Mouse (Mus musculus): Measurements from ENCODE around the gene Mprip.

Mprip gene

DNA sequence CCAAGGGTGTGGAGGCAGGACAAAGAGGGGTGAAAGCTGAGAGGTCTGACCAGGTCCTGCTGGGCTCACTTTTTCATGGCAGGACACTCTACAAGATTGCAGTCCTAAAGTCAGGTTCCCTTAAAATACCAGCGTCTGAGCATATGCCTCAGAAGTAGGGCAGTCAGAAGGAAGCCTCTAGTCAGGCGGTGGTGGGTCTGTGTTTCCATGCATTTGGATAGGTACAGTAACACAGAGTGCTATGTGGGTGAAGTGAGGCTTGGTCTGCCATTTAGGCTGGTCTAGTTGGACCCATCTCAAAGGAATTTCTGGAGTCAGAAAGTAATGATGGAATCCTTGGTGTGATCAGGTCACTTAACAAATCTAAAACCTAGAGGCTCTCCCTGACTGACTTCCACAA is 108.2 kb downstream of the Mprip start:
- no peak for DNase-seq

DNA sequence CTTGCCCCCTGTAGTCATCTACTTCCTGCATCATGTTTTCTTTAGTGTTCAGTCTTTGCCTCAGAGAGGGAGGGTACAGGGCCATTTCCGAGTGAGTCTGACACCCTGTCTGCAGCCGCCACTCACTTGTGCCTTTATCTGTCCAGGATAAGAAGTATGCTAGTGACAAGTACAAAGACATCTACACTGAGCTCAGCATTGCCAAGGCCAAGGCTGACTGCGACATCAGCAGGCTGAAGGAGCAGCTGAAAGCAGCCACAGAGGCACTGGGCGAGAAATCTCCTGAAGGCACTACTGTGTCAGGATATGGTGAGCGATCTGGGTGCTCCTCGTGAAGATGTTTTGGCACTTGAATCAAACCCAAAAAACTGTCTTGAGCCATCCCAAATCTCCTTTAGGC is 108.6 kb downstream of the Mprip start:
- DNase-seq: no peak

DNA sequence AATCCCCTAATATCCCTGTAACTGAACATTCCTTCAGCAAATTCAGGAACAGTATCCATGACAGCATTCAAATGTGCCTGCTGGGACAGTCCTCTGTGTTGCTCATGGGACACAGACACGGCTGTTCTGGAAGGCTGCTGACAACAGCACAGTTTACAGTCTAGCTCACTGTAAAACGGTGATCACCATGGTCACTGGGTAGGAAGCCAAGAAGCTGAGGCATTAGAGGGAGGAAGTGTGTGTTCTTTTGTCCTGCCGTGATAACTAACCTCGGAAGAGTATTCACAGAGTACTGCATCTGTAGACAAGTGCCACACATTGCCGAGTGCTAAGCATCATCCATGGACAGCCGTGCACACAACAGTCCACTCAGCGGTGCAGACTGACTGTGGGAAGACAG is 109.6 kb downstream of the Mprip start:
- DNase-seq: no peak

DNA sequence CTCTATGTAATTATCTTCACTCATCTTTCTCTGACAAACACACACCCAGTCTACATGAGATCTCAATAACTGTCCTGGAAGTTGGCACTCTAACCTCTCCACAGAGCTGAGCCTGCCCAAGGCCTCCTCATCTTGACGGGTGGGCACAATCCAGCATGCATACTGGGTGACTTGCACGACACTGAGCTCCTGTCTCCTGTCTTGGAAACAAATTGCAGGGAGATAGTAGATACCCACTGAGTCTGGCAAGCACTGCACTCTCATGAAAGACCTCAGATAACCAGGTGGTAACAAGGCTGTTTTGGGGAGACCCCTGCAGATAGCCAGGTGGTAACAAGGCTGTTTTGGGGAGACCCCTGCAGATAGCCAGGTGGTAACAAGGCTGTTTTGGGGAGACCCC is 111.2 kb downstream of the Mprip start:
- DNase-seq: peak; percentile 68 to 70

DNA sequence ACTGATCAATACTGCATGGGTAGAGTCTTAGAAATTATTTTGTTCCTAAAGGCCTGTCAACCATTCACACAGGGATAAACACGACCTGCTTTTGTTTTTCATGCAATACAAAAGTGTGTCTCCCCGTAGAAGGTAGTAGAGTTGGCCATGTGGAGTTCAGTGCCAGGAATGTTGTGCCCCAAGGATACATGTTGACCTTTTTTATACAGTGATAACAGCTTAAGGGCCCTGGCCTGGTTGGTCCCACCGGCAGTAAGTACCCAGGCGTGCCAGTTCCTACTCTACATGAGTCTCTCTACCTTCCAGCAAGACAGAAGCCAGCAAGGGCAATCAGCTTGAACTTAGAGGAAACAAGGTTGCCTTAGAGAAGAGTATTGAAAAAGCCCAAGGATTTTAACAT is 111.8 kb downstream of the Mprip start:
- no peak for DNase-seq

DNA sequence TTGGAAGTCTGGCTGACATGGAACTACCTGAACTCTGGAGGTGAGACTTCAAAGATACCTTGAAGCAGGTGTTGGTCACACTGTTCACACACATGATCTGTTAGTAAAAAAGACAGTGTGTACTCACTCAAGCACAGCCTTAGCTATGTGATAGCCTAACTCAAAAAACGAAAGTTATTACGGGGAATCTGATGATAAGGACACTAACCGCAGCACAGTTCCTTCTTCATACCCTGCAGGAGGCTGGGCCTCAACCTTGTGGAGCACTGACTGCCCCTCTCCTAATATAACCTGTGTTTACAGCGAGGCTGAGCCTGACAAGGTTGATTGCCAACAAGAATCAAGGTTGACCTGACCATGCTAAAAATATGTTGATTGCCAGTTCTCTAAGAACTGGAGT is 113.4 kb downstream of the Mprip start:
- DNase-seq: no peak

DNA sequence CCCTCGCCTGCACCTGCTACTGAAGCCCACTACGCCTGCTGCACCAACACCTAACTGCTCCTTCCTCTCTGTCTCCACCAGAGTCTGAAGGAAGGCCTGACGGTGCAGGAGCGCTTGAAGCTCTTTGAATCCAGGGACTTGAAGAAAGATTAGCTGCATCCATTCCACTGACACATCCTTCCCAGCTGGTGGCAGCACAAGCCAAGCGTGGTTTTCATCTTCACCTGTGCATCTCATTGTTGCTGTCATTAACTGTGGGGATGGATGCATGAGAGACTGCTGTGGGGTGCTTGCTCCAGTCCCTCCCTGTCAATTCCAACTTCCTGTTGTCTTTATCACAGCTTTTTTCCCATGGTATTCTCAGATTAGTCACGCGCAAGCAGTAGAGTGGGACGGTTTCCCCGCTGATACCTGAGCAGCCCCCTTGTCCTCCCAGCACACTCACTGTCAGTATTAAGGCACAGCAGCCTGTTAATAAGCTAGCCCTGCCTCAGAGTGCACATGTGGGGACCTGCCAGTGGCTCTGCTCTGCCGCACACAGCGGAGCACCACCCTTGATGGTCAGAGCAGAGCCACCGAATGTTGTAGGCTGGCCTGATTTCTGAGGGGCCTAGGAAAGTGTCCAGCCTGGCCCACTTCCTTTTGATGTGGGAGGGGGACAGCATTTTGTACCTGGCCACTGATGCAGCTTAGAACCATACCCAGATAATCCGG is 114.5 kb downstream of the Mprip start:
- DNase-seq: peak in 1 of 2 experiments; percentile 35

DNA sequence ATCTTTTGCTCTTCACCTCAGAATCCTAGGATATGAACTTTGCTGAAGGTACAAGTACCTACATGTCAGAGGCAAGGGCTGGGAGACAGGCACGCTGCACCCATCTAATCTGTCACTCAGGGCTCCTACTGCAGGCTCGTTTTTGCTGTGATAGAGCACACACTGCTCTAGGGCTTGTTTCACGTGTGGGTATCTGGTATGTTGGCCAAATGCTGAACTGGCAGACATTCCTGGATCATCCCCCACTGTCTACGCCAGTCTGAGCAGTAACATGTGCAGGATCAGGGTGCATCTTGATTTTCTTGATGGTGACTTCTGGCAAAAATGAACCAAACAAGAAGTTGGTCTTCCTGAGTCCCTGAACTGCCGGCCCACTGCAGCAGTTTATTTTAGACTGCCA is 116.2 kb downstream of the Mprip start:
- DNase-seq: peak in 1 of 2 experiments; percentile 48

DNA sequence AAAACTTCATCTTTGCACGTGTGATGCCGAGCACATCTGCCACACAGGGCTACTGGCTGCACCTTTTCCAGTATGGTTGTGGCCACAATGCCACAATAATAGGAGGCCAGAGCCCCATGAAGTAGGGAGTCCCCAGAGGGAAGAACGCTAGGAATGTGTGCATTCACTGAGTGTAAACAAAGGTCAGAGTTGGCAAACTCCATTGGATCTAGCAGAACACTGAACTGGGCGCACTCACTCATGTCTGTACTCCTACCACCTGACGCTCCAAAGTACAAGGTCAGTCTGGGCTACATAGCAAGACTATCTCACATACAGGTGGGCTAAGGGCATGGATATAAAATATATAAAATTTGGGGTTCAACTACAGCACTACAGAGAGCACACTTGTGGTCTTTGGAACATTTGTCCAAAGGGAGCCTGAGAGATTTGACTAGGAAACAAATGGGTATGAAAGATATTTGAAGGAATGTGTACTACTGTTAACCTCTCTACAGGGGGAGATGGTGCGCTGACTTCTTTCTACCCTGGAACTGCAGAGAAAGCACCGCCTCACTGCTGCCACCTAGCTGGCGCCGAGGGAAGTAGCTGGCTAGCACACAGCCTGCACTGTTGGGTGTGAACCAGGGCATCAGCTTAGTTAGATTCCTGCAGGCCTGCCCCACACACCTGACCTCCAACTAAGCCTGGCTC is 117.2 kb downstream of the Mprip start:
- peak; percentile 86 to 89 for DNase-seq

DNA sequence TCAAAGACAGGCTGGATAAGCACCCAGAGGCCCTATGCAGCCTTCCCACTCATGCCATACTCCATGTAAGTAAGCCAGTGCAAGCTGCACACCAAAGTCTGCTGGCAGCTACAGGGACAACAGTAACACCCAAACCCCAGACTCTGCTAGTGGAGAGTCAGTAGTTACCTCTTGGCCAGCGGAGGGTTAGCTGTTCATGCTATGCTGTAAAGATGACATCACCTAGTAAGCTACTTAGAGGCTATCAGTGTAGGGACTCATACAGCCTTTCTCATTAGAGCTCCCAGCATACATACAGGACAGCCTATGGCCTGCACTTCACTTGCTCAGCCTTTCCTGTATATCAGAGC is 117.7 kb downstream of the Mprip start:
- no peak for DNase-seq

DNA sequence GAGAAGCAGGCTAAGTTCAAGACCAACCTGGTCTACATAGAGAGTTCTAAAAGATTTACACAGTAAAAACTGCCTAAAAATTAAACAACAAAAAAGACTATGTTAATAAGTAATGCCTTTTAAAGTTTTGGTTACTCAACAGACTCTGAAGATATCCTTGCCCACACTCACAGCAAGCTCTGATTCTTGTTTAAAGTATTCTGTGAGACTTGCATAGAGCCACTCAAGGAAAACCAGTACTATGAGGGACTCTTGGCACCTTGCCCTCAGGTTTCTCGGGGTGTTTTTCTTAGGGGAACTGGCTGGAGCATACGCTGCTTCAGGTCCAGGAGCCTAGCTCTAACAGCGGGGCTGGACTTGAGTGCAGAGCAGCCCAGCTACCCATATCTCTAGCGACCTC is 118.3 kb downstream of the Mprip start:
- DNase-seq: peak in 1 of 2 experiments; percentile 49

DNA sequence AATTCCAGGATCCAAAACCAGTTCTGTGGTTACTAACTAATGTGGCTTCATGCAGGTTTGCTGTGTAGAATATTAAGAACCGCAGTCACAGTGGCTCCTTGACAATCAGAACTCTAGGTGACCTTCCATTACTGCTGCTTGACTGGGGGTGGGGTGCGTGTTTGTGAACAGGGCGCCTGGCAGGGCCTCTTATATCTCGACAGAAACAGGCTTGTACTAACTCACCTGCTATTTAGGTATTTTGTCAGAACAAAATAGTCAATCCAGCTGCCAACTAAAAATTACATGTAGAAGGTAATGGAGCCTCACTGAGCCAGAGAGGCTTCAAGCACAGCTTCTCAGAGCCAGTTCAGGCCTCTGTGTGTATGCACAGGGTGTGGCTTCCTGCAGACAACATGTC is 119.1 kb downstream of the Mprip start:
- DNase-seq: no peak

DNA sequence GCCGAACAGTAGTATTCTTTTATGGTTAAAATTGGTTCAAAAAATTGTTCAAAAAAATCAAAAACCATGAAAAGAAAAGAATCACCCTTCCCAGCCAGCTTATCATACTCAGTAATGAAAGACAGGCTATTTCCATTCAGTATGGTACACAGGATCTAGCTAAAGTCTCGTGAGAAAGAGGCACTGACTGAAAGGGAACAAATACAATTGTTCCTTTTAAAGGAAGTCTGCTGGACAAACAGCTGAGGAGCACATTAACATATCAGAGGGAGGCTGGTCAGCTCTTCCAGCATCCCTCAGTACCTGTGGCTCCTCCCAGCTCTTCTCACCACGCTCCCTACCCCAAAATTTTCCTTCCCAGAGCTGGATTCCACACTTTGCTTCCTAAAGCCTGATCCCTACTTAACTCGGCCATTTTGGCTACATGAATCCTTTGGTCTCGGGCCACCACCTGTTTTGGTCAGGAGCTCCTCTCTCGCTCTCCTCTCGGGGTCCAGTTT is 121.0 kb downstream of the Mprip start:
- no peak for DNase-seq

DNA sequence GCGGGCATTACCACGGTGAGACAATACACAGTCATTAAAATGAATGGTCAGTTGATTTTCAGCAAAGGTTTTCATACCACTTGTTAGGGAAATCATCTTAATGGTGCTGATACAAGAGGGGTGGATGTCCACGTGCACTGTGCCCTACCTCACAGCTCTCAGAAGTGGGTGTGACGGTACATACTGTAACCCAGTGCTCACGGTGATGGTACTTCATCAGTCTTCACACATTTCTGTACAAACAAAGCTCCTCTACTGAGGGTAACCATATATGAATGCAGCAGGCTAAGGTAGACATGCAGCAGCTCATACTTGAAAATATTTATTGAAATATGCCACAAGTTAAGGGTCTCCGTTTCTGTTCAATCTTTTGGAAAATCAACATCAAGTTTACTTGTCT is 122.5 kb downstream of the Mprip start:
- no peak for DNase-seq

DNA sequence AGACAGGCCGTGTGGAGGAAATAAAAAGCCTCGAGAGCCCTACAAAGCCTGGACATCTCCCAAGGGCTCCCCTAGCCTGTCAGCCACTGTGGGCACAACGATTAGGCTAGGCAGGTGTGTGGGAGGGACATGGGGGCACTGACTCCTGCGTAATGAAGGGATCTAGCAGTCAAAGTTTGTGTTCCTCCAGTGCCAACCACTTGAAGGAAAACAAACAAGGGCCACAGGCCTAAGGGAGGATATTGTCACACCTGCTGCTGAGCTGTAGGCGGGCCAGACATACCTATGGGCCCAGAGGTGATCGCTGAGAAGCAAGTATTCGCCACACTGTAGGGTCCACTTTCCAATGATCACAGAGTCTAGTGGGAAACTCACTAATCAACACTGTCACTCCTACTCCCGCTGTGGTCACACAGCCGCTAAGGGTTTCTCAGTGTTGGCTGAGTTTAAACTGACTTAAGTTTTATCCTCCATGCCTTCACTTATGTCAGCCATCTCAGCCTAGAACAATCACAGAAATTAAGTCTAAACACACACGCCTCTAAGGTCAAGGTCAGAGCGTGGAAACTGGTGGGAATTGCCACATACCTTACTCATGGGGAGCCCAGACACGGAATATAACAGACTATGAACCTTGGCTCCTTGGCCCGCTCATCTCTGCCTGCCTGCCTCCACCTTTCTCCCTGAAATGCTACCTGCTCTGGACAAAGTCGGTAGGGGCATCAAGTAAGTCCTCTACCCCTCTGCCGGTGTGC is 125.5 kb downstream of the Mprip start:
- no peak for DNase-seq

DNA sequence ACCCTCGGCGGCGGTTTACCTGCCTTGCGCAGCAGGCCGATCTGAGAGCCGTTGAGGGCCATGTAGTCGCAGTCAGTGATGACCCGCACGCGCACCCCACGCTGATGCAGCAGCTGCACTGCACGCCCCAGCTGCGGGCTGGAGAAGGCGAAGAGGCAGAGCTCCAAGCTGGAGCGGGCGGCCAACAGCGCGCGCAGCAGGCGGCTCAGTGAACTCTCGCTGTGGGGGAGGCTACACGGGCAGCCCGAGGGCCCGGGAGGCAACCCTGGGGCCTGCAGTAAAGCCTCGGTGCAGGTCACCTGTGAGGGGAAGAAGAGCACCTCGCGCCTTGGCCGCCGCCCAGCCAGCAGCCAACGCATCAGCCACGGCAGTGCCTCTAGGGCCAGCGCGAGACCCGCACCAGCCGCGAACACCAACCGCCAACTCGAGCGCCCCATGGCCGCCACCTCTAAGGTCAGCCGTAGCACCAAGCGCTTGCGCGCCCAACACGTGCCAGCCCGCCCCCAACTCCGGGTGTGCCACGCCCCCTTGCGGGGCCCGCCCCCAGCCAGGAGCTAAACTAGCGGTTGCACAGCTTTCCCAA is 126.2 kb downstream of the Mprip start, which contains the start of gene Pld6:
Gene Pld6 (minus strand): TSS at position 447 of the 583 bp plus-strand sequence.
- peak; percentile 42 to 56 for DNase-seq

DNA sequence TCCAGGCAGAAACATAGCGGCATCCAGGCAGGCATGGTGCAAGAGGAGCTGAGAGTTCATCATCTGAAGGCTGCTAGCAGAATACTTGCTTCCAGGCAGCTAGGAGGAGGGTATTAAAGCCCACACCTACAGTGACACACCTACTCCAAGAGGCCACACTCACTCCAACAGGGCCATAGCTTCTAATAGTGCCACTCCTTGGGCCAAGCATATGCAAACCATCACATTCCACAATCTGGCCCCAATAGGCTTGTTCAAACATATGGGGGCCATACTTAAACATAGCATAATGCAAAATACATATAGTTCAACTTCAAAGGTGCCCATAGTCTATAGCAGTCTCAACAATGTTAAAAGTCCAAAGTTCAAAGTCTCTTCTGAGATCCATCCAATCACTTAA is 128.2 kb downstream of the Mprip start:
- DNase-seq: no peak

DNA sequence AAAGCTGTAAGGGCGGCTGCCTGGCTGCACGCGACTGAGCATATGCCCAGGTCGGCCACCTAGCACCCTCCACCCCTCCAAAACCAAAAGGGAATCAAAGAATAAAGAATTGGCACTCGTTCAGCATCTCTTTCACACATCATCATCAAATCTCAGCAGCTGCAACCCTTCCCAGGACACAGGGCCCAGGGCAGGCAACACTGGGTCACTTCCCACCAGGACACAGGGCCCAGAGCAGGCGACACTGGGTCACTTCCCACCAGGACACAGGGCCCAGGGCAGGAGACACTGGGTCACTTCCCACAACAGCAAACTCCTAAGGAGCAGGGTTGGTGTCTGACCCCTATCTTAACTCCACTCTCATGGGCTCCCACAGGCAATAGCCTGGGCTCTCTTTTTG is 132.3 kb downstream of the Mprip start:
- no peak for DNase-seq

DNA sequence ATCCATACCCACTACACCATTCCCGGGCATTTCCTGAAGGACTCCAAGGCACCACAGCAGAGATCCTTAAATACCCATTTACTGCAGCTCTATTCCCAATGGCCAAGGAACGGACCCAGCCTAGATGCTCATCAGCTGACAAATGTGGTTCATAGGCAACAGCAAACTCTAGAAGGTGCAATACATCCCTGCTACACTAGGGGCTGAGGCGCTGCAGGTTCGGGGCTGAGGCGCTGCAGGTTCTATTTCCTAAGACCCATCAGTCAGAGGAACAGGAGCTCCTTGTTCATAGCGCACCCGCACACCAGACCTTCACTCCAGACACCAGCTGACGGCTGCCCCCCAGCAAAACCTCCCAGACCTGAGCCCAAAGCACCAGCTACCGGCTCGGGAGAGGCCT is 139.3 kb downstream of the Mprip start:
- DNase-seq: no peak

DNA sequence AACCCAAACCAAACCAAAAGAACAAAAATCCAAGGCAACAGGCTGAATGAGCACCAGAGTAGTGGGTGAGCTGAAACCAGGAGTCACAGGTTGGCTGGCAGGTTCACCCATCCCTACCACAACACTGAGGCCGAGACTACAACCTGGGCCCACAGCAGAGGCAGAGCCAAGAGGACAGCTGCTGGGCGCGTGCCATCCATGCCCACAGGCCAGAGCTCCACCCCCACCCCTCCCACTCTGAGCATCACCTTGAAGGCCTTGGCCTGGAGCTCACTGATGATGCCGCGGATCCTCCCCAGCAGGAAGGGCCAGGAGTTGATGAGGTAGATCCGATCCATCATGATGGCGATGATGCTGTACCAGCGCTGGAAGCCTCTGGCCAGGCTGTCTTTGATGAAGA is 140.8 kb downstream of the Mprip start:
- peak in 1 of 2 experiments; percentile 61 for DNase-seq

DNA sequence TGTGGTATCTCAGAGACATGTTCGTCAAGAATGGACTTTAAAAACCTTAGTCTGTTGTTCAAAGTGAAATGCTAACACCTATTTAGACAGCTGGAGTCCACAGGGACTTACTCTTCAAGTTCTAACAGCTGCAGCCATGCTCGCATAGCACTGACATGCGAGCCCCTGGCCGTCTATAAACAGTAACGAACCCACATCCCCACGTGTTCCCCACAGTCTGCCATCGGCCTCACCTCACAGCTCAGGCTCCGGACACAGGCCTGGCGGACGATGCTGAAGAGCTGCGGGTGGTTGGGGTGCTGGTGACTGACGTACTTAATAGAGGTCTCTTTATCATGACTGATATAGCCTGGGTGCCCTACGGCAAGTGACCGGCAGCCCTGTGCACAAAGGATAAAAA is 142.4 kb downstream of the Mprip start:
- no peak for DNase-seq

DNA sequence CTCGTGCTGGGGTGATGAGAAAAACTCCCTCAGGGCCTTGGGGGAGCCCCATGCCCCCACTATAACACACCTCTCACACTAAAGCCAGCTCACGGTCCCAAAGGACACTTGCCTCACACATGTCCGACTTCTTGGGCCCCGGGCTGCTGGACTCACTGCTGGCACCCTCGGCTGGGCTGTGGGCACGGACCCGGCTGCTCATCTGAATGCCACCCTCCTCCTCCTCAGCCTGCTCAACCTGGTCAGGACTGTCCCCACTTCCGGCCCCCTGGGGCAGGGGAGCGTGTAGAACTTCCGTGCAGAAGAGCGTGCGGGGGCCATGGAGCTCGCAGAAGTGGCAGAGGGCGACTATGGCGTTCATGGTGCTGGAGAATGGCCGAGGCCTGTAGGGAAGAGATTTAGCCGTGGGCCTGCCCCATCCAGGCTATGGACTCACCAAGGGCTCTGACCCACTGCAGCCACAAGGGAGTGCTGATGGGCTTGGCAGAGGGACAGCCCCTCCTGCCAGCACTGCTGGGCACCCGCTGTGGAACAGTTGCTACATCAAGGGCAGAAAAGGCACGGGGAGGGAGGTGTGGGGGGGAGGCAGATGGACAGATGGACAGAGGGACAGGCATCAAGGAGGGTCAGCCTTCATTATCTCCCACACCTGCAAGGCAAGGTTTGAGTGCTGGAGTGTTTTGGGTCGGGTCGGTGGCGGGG is 143.5 kb downstream of the Mprip start:
- peak; percentile 79 to 86 for DNase-seq

DNA sequence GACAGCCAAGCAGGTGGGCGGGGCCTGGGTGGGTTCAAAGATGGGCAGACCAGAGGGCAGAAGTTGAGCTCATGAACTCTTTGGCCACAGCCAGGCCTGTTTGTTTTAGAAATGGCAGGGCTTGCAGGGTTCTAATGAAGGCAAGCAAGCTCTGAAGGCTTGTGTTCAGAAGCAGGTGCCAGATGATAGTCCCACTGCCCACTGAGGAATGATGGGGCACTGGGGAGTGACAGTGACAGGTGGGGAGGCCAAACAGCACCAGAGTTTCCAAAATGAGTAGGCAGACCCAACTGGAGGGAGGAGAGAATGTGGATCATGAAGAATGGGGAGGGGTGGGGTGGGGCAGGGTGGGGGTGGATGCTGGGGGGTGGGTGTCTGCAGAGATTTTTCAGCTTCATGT is 144.2 kb downstream of the Mprip start:
- DNase-seq: no peak

Measured in cerebellum, postnatal 25 days (tissue).